Mouse (Mus musculus): ENCODE measurements around the gene Hist1h2bq. TPM values are rescaled to one million over a fixed set of nuclear protein-coding genes. Genes with fewer than 3 reads are reported as not detected.

Hist1h2bq gene
- polyA plus RNA-seq, 1 experiment from 2014 or later, result 7.9 TPM

Small RNAs within 50 kb of the gene (microRNA-seq; reads per million reads assigned to microRNA genes)
- gene Gm19658, result not detected
- gene Gm44346, result not detected
- gene Gm44466, result not detected

Other genes with a start within 250 kb of the Hist1h2bq start
- not detected in 2 replicates for gene Olfr1364, start 228.4 kb downstream of the Hist1h2bq start, polyA plus RNA-seq (2015; fragmentation: Nextera tagmentation; extraction: Ambion mirVana)
- gene Olfr1362, start 196.2 kb downstream of the Hist1h2bq start, polyA plus RNA-seq (2015; fragmentation: Nextera tagmentation; extraction: Ambion mirVana), result not detected in 2 replicates
- 0.06 TPM in 1 of 2 replicates, not detected in the other for gene Olfr11, start 167.7 kb downstream of the Hist1h2bq start, polyA plus RNA-seq (2015; fragmentation: Nextera tagmentation; extraction: Ambion mirVana)
- gene Olfr1361, start 146.8 kb downstream of the Hist1h2bq start, polyA plus RNA-seq (2015; fragmentation: Nextera tagmentation; extraction: Ambion mirVana), result not detected in 2 replicates
- not detected in 2 replicates for gene Olfr1360, start 132.8 kb downstream of the Hist1h2bq start, polyA plus RNA-seq (2015; fragmentation: Nextera tagmentation; extraction: Ambion mirVana)
- gene Olfr1359, start 112.1 kb downstream of the Hist1h2bq start, polyA plus RNA-seq (2015; fragmentation: Nextera tagmentation; extraction: Ambion mirVana), result not detected in 2 replicates
- 1.9 TPM in 1 of 2 replicates, not detected in the other for gene Hist1h2bl, start 94.1 kb downstream of the Hist1h2bq start, polyA plus RNA-seq (2015; fragmentation: Nextera tagmentation; extraction: Ambion mirVana)
- gene Hist1h2ai, start 93.8 kb downstream of the Hist1h2bq start, polyA plus RNA-seq (2015; fragmentation: Nextera tagmentation; extraction: Ambion mirVana), result 12.5 and 20.8 TPM in 2 replicates
- 2.2 and 3.7 TPM in 2 replicates for gene Hist1h3h, start 92.5 kb downstream of the Hist1h2bq start, polyA plus RNA-seq (2015; fragmentation: Nextera tagmentation; extraction: Ambion mirVana)
- gene Hist1h2bm, start 88.2 kb downstream of the Hist1h2bq start, polyA plus RNA-seq (2015; fragmentation: Nextera tagmentation; extraction: Ambion mirVana), result 1.2 and 2.2 TPM in 2 replicates
- gene Hist1h4j, start 75.1 kb downstream of the Hist1h2bq start, polyA plus RNA-seq (2015; fragmentation: Nextera tagmentation; extraction: Ambion mirVana), result 0.94 and 1.2 TPM in 2 replicates
- gene Hist1h4k, start 59.7 kb downstream of the Hist1h2bq start, polyA plus RNA-seq (2015; fragmentation: Nextera tagmentation; extraction: Ambion mirVana), result 1.5 and 1.6 TPM in 2 replicates
- 12.3 and 18.7 TPM in 2 replicates for gene Hist1h2ak, start 56.4 kb downstream of the Hist1h2bq start, polyA plus RNA-seq (2015; fragmentation: Nextera tagmentation; extraction: Ambion mirVana)
- gene Hist1h2bn, start 56.1 kb downstream of the Hist1h2bq start, polyA plus RNA-seq (2015; fragmentation: Nextera tagmentation; extraction: Ambion mirVana), result 0.85 and 2.3 TPM in 2 replicates
- gene Hist1h1b, start 29.6 kb downstream of the Hist1h2bq start, polyA plus RNA-seq (2015; fragmentation: Nextera tagmentation; extraction: Ambion mirVana), result 6.5 and 7.8 TPM in 2 replicates
- gene Hist1h3i, start 26.8 kb downstream of the Hist1h2bq start, polyA plus RNA-seq (2015; fragmentation: Nextera tagmentation; extraction: Ambion mirVana), result 49.1 and 60.2 TPM in 2 replicates
- 1.7 TPM in 1 of 2 replicates, not detected in the other for gene Hist1h2an, start 23.0 kb downstream of the Hist1h2bq start, polyA plus RNA-seq (2015; fragmentation: Nextera tagmentation; extraction: Ambion mirVana)
- gene Hist1h2bp, start 22.7 kb downstream of the Hist1h2bq start, polyA plus RNA-seq (2015; fragmentation: Nextera tagmentation; extraction: Ambion mirVana), result 2.0 TPM in 1 of 2 replicates, not detected in the other
- gene Hist1h2ao, start 268 bp upstream of the Hist1h2bq start, polyA plus RNA-seq (2015; fragmentation: Nextera tagmentation; extraction: Ambion mirVana), result not detected in 2 replicates
- gene Hist1h4m, start 1.5 kb upstream of the Hist1h2bq start, polyA plus RNA-seq (2015; fragmentation: Nextera tagmentation; extraction: Ambion mirVana), result not detected in 2 replicates
- 5.9 and 6.4 TPM in 2 replicates for gene Hist1h4n, start 22.0 kb upstream of the Hist1h2bq start, polyA plus RNA-seq (2015; fragmentation: Nextera tagmentation; extraction: Ambion mirVana)
- 1,189 and 1,296 TPM in 2 replicates for gene Hist1h2ap, start 23.3 kb upstream of the Hist1h2bq start, polyA plus RNA-seq (2015; fragmentation: Nextera tagmentation; extraction: Ambion mirVana)
- gene Hist1h2br, start 23.5 kb upstream of the Hist1h2bq start, polyA plus RNA-seq (2015; fragmentation: Nextera tagmentation; extraction: Ambion mirVana), result 7.8 and 8.3 TPM in 2 replicates
- gene Zfp184, start 134.9 kb upstream of the Hist1h2bq start, polyA plus RNA-seq (2015; fragmentation: Nextera tagmentation; extraction: Ambion mirVana), result 24.8 and 25.7 TPM in 2 replicates
- not detected in 2 replicates for gene Pom121l2, start 171.0 kb upstream of the Hist1h2bq start, polyA plus RNA-seq (2015; fragmentation: Nextera tagmentation; extraction: Ambion mirVana)
- 0.19 TPM in 1 of 2 replicates, not detected in the other for gene Prss16, start 199.5 kb upstream of the Hist1h2bq start, polyA plus RNA-seq (2015; fragmentation: Nextera tagmentation; extraction: Ambion mirVana)
- gene Hist1h2ah, start 225.4 kb upstream of the Hist1h2bq start, polyA plus RNA-seq (2015; fragmentation: Nextera tagmentation; extraction: Ambion mirVana), result not detected in 2 replicates
- 3.3 TPM in 1 of 2 replicates, not detected in the other for gene Hist1h2bk, start 225.7 kb upstream of the Hist1h2bq start, polyA plus RNA-seq (2015; fragmentation: Nextera tagmentation; extraction: Ambion mirVana)
- 14.0 and 14.5 TPM in 2 replicates for gene Hist1h4i, start 231.2 kb upstream of the Hist1h2bq start, polyA plus RNA-seq (2015; fragmentation: Nextera tagmentation; extraction: Ambion mirVana)
- gene Hist1h2ag, start 232.7 kb upstream of the Hist1h2bq start, polyA plus RNA-seq (2015; fragmentation: Nextera tagmentation; extraction: Ambion mirVana), result 8.5 and 13.4 TPM in 2 replicates
- gene Hist1h2bj, start 233.0 kb upstream of the Hist1h2bq start, polyA plus RNA-seq (2015; fragmentation: Nextera tagmentation; extraction: Ambion mirVana), result 2.1 and 3.1 TPM in 2 replicates

Measured in forebrain, embryonic 16.5 days (tissue).